Mouse (Mus musculus) midbrain, embryonic 15.5 days (tissue): ENCODE data around the gene Dab1. TPM values are rescaled to one million over a fixed set of nuclear protein-coding genes. Genes with fewer than 3 reads are reported as not detected.

Source experiments
- ATAC-seq: fragments of 200-750 bp; cut with Nextera tagmentation; replicated peaks from 2 replicates; pipeline ENCODE4 v1.8.0; 2017; ENCODE audit warnings: moderate TSS enrichment
- H3K27ac ChIP-seq: fragments of 300-500 bp; sonication (generic); 2 replicates; pipeline ENCODE4 v1.5.1; 2015; ENCODE audit warnings: mild to moderate bottlenecking, inconsistent platforms
- H3K27me3 ChIP-seq: fragments of 300-500 bp; sonication (generic); replicated peaks from 2 replicates; pipeline ENCODE4 v1.6.1; 2015; ENCODE audit warnings: inconsistent platforms
- H3K36me3 ChIP-seq: fragments of 300-500 bp; sonication (generic); replicated peaks from 2 replicates; pipeline ENCODE4 v1.6.1; 2015; ENCODE audit warnings: inconsistent platforms
- H3K4me1 ChIP-seq: fragments of 300-500 bp; sonication (generic); 2 replicates; pipeline ENCODE4 v1.6.1; 2015; ENCODE audit warnings: inconsistent platforms
- H3K4me2 ChIP-seq: fragments of 300-500 bp; sonication (generic); 2 replicates; pipeline ENCODE4 v1.6.1; 2015; ENCODE audit warnings: inconsistent platforms, mild to moderate bottlenecking, moderate library complexity
- H3K4me3 ChIP-seq: fragments of 300-500 bp; sonication (generic); 2 replicates; pipeline ENCODE4 v1.5.1; 2015; ENCODE audit warnings: mild to moderate bottlenecking, inconsistent platforms
- H3K9ac ChIP-seq: fragments of 300-500 bp; sonication (generic); 2 replicates; pipeline ENCODE4 v1.6.1; 2015; ENCODE audit warnings: mild to moderate bottlenecking, inconsistent platforms
- H3K9me3 ChIP-seq: fragments of 300-500 bp; sonication (generic); 2 replicates; pipeline ENCODE4 v1.6.1; 2016; ENCODE audit warnings: inconsistent platforms
- WGBS: fragments of 180-500 bp; shearing (Covaris S2); methylation state at CpG from one replicate; pipeline ENCODE4 v1.1.7; 2015; ENCODE audit warnings: mixed read lengths; 5-methylcytosine and 5-hydroxymethylcytosine counted together
- polyA plus RNA-seq: library from polyadenylated mRNA; unstranded; fragments of >200 nt; fragmentation: Nextera tagmentation; extraction: Ambion mirVana; gene quantifications from 2 replicates; pipeline ENCODE4 v1.2.1, GENCODE M21; 2015

The Dab1 gene
- polyA plus RNA-seq, 1 experiment from 2014 or later = 135 TPM

DNA sequence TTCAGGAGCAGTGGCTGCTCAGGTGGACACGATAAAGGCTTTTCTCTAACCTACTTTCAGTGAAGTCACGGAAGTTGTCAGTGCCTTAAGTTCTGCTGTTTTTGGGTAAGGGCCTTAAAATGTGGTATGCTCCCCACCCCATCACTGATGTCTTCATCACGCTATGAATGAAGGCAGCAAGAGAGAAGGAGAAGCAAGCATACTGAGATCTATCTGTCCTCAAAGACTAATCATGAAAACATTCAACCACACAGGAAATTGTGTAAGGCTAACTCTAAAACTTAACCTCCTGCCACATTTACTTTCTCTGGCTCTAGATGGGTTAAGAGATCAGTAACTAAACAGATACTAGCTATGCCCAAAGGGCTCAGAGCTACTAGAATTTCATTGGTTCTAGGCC lies 1050.2 kb downstream of the Dab1 start:
- ATAC-seq = no peak
- WGBS = 90% methylated on average over 3 of the region's 3 CpGs
- Histone ChIP-seq H3K4me3 (no peak overlapping the region), H3K9me3 (no peaks in the 10 kb centered on the region), H3K27ac (no peak overlapping the region), H3K36me3 (no peaks in the 10 kb centered on the region), H3K4me1 (no peaks in the 10 kb centered on the region), H3K27me3 (no peaks in the 10 kb centered on the region), H3K4me2 (no peak overlapping the region), H3K9ac (no peak overlapping the region)

DNA sequence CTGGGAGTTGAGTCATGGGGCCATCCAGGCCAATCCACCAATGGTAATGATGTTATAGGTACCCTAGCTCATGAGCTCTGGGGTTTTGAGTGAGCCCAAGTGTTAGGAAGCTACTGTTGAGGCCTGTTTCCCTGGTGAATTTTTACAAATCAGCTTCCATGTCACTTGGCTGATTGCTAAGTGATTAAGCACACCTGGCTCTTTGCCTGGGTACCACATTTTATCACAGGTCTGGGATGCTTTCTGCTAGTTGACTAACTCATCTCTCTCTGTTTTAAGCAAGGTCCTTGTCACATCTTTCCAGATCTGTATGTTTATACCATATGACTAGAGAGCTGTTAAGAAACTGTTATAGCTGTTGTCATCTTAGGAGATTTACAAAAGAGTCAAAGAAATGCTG lies 1051.6 kb downstream of the Dab1 start:
- Histone ChIP-seq H3K9me3 (no peaks in the 10 kb centered on the region), H3K9ac (no peak overlapping the region), H3K36me3 (no peaks in the 10 kb centered on the region), H3K4me1 (no peaks in the 10 kb centered on the region), H3K27ac (no peak overlapping the region), H3K4me2 (no peak overlapping the region), H3K27me3 (no peaks in the 10 kb centered on the region), H3K4me3 (no peak overlapping the region)
- no peak for ATAC-seq

DNA sequence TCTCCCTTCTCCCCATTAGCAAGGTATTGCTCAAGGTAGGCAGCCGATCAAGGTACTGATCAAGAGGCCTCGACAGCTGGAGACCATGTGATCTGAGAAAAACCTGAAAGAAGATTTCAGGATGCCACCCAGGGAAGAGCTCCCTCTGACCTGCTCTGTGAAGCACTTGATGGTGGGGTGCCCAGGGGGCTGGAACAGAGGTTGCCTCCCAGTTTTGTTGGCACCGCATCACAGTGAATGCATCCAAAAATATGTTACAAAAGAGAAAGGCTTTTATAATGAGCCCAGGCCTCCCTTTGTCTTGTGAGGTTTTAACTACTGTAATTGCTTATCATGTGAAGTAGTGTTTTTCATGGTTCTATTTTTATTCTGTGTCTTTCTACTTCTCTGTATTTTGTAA lies 1054.2 kb downstream of the Dab1 start:
- H3K4me2 ChIP-seq = no peak overlapping the region
- H3K9me3 ChIP-seq = no peaks in the 10 kb centered on the region
- H3K36me3 ChIP-seq = no peaks in the 10 kb centered on the region
- 75% methylated on average over 3 of the region's 3 CpGs for WGBS
- no peak overlapping the region for H3K4me3 ChIP-seq
- no peak for ATAC-seq
- H3K4me1 ChIP-seq = no peaks in the 10 kb centered on the region; the same call in 1 of the 2 replicates
- no peak overlapping the region for H3K27ac ChIP-seq
- no peaks in the 10 kb centered on the region for H3K27me3 ChIP-seq
- no peak overlapping the region for H3K9ac ChIP-seq

DNA sequence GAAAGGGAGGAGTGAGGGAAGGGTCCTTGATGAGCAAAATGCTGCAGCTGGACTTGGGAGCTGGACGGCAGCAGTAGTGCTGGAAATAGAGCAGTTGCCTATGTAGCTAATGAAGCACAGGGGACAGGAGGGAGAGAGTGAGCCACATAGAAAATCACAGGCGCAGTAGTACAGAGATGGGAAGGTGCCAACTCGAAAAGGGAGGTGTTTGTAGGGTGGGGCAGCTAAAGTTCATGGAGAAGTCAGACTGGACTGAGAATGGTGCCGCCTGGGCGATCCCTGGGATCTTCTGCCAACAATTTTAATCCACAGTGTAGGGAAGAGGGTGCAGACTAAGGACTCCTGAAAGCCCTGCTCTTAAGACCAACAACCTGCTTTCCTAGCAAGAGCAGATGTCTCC lies 1055.5 kb downstream of the Dab1 start:
- Histone ChIP-seq H3K27me3 (no peaks in the 10 kb centered on the region), H3K36me3 (no peaks in the 10 kb centered on the region), H3K4me1 (no peaks in the 10 kb centered on the region; the same call in 1 of the 2 replicates), H3K4me3 (no peak overlapping the region), H3K9me3 (no peaks in the 10 kb centered on the region), H3K9ac (no peak overlapping the region), H3K27ac (no peak overlapping the region), H3K4me2 (no peak overlapping the region)
- ATAC-seq = no peak
- WGBS = 90% methylated on average over 5 of the region's 5 CpGs

DNA sequence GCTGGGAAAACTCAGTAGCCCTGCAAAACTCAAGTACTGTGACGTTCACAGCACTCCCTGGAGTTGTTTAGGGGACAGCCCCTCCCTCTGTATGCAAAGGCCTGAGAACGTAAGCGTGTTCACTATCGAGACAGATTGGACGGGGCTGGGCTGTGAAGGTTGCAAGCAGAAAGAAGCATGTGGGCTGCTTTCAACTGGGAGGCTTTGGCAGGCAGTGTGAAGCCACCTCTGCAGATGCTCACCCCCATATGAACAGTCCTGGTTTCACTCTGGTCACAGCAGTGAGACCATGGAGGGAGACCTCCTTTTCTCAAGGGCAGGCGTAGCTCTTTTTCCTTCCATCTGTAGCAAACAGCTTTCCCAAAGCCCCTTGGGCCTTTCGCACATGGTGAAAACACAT lies 1059.1 kb downstream of the Dab1 start:
- Histone ChIP-seq H3K27me3 (no peaks in the 10 kb centered on the region), H3K27ac (no peak overlapping the region), H3K9me3 (no peaks in the 10 kb centered on the region), H3K4me1 (no peaks in the 10 kb centered on the region; the same call in 1 of the 2 replicates), H3K36me3 (no peaks in the 10 kb centered on the region), H3K4me3 (no peak overlapping the region), H3K4me2 (no peak overlapping the region), H3K9ac (no peak overlapping the region)
- 72% methylated on average over 7 of the region's 7 CpGs for WGBS
- ATAC-seq = no peak

DNA sequence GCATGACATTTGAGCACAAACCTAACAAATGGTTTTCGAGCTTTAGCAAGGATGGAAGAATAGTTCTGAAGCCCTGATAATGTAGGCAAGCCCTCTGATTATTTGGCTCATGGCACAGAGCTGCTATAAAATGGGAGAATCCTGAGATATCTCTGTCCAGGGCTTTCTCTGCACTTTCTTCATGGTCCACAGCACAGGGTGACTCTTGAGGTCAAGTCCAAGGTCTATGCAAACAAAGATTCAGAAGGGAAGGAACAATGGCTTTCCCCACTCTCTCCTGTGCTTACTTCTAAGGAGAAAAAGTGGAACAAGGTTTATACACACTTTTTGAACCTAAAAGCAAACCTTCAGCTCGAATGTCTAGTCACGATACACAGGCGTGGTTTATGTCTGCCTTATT lies 1061.3 kb downstream of the Dab1 start:
- Histone ChIP-seq H3K9me3 (no peaks in the 10 kb centered on the region), H3K9ac (no peak overlapping the region), H3K27me3 (no peaks in the 10 kb centered on the region), H3K27ac (no peak overlapping the region), H3K4me3 (no peak overlapping the region), H3K4me2 (no peak overlapping the region), H3K4me1 (no peaks in the 10 kb centered on the region; the same call in 1 of the 2 replicates), H3K36me3 (no peaks in the 10 kb centered on the region)
- ATAC-seq = no peak
- 82% methylated on average over 4 of the region's 4 CpGs for WGBS

DNA sequence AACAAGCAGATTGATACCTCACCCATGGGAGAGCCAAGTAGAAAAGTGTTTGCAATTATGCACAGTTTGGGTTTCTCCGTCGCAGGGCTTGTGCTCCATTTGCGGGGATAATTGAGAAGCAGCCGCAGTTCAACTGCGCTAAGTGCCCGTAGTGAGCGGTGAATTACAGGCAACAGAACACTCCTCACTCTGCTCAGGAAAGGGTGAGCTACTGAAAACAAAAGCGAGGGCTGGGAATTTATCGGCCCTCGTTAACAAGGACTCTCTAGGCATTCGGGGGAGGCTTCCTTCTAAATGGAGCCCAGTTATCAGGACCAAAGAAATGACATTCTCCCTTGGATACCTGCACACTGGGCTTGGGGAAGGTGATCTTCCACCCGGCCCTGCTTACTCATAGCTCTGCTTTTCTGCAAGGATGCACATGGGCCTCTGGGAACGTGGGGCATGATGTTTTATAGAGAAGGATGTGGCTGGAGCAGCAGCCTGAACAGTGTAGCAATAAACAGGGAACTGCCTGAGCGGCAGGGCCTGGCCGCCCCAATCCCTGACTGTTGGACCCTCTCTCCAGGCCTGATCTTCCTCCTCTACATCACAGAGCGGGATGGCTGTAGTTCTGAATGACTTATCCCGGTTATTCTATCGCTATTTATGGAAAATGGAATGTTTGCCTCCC lies 1067.1 kb downstream of the Dab1 start:
- Histone ChIP-seq H3K36me3 (no peaks in the 10 kb centered on the region), H3K9me3 (no peaks in the 10 kb centered on the region), H3K27ac (no peak overlapping the region), H3K27me3 (no peaks in the 10 kb centered on the region), H3K4me3 (no peak overlapping the region), H3K9ac (no peak overlapping the region), H3K4me1 (peaks cover 23% of the 10 kb centered on the region), H3K4me2 (no peak overlapping the region)
- no peak for ATAC-seq
- 54% methylated on average over 18 of the region's 18 CpGs for WGBS

DNA sequence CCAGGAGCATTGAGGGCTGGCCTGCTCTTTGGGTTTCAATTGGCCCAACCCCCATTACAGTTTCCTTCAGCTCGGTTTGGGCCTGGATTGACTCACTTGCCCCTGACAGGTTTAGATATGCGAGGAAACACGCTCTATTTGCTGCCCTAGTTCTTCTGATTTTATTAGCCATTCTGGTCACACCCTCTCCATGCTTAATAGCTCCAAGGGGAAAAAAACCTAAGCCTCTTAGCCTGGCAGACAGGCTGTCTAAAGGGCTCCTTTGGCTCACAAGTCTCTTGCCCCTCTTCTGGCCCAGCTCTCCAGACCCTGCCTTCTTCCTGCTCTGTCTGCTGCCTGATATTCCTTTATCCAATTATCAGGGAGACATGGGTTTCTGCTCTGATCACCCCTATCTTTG lies 1069.9 kb downstream of the Dab1 start:
- WGBS = 13% methylated on average over 3 of the region's 3 CpGs
- H3K4me1 ChIP-seq = peaks cover 29% of the 10 kb centered on the region
- H3K36me3 ChIP-seq = no peaks in the 10 kb centered on the region
- H3K27ac ChIP-seq = peak overlapping the region; percentile 62
- H3K4me3 ChIP-seq = no peak overlapping the region
- peak; percentile 74 for ATAC-seq
- H3K9me3 ChIP-seq = no peaks in the 10 kb centered on the region
- no peak overlapping the region for H3K4me2 ChIP-seq
- no peaks in the 10 kb centered on the region for H3K27me3 ChIP-seq
- H3K9ac ChIP-seq = no peak overlapping the region

DNA sequence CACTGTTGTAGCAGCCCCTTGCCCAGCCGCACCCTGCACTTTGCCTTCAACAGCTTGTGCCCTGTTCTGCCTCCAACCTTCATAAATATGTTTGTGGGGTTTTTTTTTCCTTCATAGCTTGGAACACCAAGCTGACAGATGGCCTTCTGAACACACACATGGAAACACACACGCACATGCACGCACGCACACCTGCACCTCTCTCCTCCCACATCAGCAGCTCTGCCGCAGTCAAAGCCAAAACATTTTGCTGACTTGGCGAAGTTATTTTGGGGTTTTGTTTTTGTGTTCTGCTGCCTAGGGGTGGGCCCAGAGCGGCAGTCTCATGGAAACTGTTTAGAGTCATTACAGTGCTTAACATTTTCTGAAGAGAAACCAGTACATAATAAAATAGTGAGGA lies 1071.9 kb downstream of the Dab1 start:
- H3K9me3 ChIP-seq = no peaks in the 10 kb centered on the region
- no peaks in the 10 kb centered on the region for H3K27me3 ChIP-seq
- no peak overlapping the region for H3K27ac ChIP-seq
- ATAC-seq = no peak
- no peaks in the 10 kb centered on the region for H3K36me3 ChIP-seq
- 89% methylated on average over 7 of the region's 7 CpGs for WGBS
- H3K4me1 ChIP-seq = peaks cover 29% of the 10 kb centered on the region
- H3K9ac ChIP-seq = no peak overlapping the region
- H3K4me2 ChIP-seq = no peak overlapping the region
- no peak overlapping the region for H3K4me3 ChIP-seq

DNA sequence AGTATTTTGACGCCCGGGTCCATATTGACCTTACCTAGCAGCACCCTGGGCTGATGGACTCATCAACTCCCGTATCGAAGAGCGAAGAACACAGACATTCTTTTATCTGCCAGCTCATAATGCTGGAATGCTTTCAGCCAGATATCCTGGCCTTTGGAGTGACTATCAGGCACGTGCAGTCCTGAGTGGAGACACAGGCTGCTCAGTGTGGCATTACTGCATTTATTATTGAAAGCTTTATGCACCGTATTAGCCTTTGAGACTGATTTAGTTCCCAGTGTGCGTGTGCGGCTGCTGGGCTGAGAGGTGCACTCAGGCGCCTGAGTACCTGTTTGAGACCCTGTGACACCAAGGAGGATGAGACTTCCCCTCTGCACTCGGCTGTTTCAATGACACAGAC lies 1075.0 kb downstream of the Dab1 start:
- 54% methylated on average over 11 of the region's 11 CpGs for WGBS
- Histone ChIP-seq H3K4me3 (no peak overlapping the region), H3K27ac (peak overlapping the region; percentile 45), H3K9ac (no peak overlapping the region), H3K27me3 (no peaks in the 10 kb centered on the region), H3K9me3 (no peaks in the 10 kb centered on the region), H3K4me2 (no peak overlapping the region), H3K36me3 (no peaks in the 10 kb centered on the region), H3K4me1 (peaks cover 16% of the 10 kb centered on the region)
- ATAC-seq = peak; percentile 52; the same call in 1 of the 2 replicates

DNA sequence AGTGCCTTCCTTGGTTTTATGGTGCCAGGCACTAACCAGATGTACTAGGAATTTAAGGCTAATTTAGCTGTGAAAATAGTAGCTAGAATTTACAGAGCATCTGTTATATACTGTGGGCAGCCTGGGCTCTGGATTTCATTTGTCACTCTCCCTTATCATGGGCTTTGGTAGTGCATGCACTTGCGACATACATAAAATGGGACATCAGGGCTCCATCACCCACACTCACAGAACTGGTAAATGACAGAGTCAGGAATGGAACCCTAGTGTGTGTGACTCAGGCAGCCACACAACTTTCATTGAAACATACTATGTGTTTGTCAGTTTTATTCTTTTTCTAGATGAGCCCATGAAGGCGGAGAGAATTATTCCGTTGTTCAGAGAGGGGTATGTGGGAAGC lies 1077.4 kb downstream of the Dab1 start:
- Histone ChIP-seq H3K4me3 (no peak overlapping the region), H3K27ac (no peak overlapping the region), H3K36me3 (no peaks in the 10 kb centered on the region), H3K9me3 (no peaks in the 10 kb centered on the region), H3K4me2 (no peak overlapping the region), H3K9ac (no peak overlapping the region), H3K4me1 (peaks cover 15% of the 10 kb centered on the region), H3K27me3 (no peaks in the 10 kb centered on the region)
- WGBS = 89% methylated on average over 3 of the region's 3 CpGs
- no peak for ATAC-seq

DNA sequence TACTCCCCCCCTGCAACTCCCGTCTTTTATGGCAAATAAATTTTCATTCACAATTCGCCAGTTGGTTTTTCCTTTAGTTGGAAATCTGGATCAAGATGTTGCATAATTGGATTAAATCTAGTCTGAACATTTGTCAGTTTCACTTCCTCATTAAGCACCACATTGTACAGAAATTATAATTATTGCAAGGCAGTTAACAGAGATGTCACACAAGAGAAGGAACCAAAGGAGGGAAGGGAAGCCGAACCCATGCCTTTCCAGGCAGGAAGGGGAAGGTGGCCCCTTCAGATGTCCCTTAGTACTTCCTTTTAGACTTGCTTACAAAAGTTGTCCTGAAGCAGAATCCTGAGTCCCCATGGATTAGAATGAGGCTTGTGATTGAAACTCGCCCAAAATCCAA lies 1078.5 kb downstream of the Dab1 start:
- Histone ChIP-seq H3K4me2 (no peak overlapping the region), H3K27me3 (no peaks in the 10 kb centered on the region), H3K27ac (no peak overlapping the region), H3K4me1 (peaks cover 15% of the 10 kb centered on the region), H3K36me3 (no peaks in the 10 kb centered on the region), H3K9ac (no peak overlapping the region), H3K9me3 (no peaks in the 10 kb centered on the region), H3K4me3 (no peak overlapping the region)
- ATAC-seq = no peak
- WGBS = 65% methylated on average over 4 of the region's 4 CpGs
